Mouse (Mus musculus) macrophage (primary cell): ENCODE data around the gene Tshz3. TPM values are rescaled to one million over a fixed set of nuclear protein-coding genes. Genes with fewer than 3 reads are reported as not detected.

ENCODE experiments used
- H3K27ac ChIP-seq: fragments of 350-480 bp; formaldehyde crosslinking; 2 replicates; pipeline ENCODE4 v1.9.0; 2021
- H3K36me3 ChIP-seq: fragments of 350-480 bp; formaldehyde crosslinking; 2 replicates; pipeline ENCODE4 v1.9.0; 2021; ENCODE audit errors: inconsistent target
- H3K4me3 ChIP-seq: fragments of 350-480 bp; formaldehyde crosslinking; 2 replicates; pipeline ENCODE4 v1.9.0; 2021; ENCODE audit errors: inconsistent target
- H3K79me2 ChIP-seq: fragments of 350-480 bp; formaldehyde crosslinking; 2 replicates; pipeline ENCODE4 v1.9.0; 2021; ENCODE audit errors: inconsistent target
- whole genome bisulfite sequencing: methylation state at CpG from one replicate; pipeline ENCODE4 v1.1.7; 2026; ENCODE audit warnings: inconsistent platforms; ENCODE audit not compliant: missing documents; 5-methylcytosine and 5-hydroxymethylcytosine counted together
- polyA plus RNA-seq: library from polyadenylated mRNA; stranded (reverse); fragments of 250-400 nt; gene quantifications from 3 replicates; pipeline ENCODE4 v1.2.4, GENCODE M21; 2018; ENCODE audit warnings: inconsistent platforms

The Tshz3 gene
- polyA plus RNA-seq, 1 experiment from 2014 or later: not detected

- Histone ChIP-seq H3K27ac (no peak overlapping the region), H3K79me2 (no peaks in the 10 kb centered on the region), H3K36me3 (no peaks in the 10 kb centered on the region), H3K4me3 (no peak overlapping the region)
- WGBS: 90% methylated on average over 3 of the region's 3 CpGs
Observed at GRCm38 (mm10) chr7:36708823-36709222, 10.9 kb downstream of the Tshz3 start.

- no peak overlapping the region for H3K27ac ChIP-seq
- H3K4me3 ChIP-seq: no peak overlapping the region
- H3K36me3 ChIP-seq: no peaks in the 10 kb centered on the region
- no peaks in the 10 kb centered on the region for H3K79me2 ChIP-seq
- 29% methylated on average over 2 of the region's 2 CpGs for WGBS
Observed at GRCm38 (mm10) chr7:36709239-36709638, 11.3 kb downstream of the Tshz3 start.

- Histone ChIP-seq H3K79me2 (no peaks in the 10 kb centered on the region), H3K36me3 (no peaks in the 10 kb centered on the region), H3K27ac (no peak overlapping the region), H3K4me3 (no peak overlapping the region)
- 91% methylated on average over 12 of the region's 12 CpGs for WGBS
Observed at GRCm38 (mm10) chr7:36709974-36710373, 12.1 kb downstream of the Tshz3 start.

GRCm38 (mm10) chr7:36710387-36710786 lies 12.5 kb downstream of the Tshz3 start:
- Histone ChIP-seq H3K27ac (no peak overlapping the region), H3K4me3 (no peak overlapping the region), H3K36me3 (no peaks in the 10 kb centered on the region), H3K79me2 (no peaks in the 10 kb centered on the region)
- WGBS: 92% methylated on average over 6 of the region's 6 CpGs

- Histone ChIP-seq H3K4me3 (no peak overlapping the region), H3K27ac (no peak overlapping the region), H3K36me3 (no peaks in the 10 kb centered on the region), H3K79me2 (no peaks in the 10 kb centered on the region)
- 82% methylated on average over 2 of the region's 2 CpGs for WGBS
Observed at GRCm38 (mm10) chr7:36711766-36712165, 13.8 kb downstream of the Tshz3 start.

- WGBS: 96% methylated on average over 7 of the region's 7 CpGs
- H3K36me3 ChIP-seq: no peaks in the 10 kb centered on the region
Observed at GRCm38 (mm10) chr7:36714323-36714722, 16.4 kb downstream of the Tshz3 start.

GRCm38 (mm10) chr7:36717192-36717591 lies 19.3 kb downstream of the Tshz3 start:
- Histone ChIP-seq H3K4me3 (no peak overlapping the region), H3K36me3 (no peaks in the 10 kb centered on the region), H3K27ac (no peak overlapping the region), H3K79me2 (no peaks in the 10 kb centered on the region)
- 86% methylated on average over 6 of the region's 6 CpGs for WGBS

More at GRCm38 (mm10) chr7:36714323-36714722, 16.4 kb downstream of the Tshz3 start:
- Histone ChIP-seq H3K4me3 (no peak overlapping the region), H3K79me2 (no peaks in the 10 kb centered on the region), H3K27ac (no peak overlapping the region)

GRCm38 (mm10) chr7:36720830-36721229 lies 22.9 kb downstream of the Tshz3 start:
- no peak overlapping the region for H3K4me3 ChIP-seq
- WGBS: 90% methylated on average over 9 of the region's 9 CpGs
- H3K27ac ChIP-seq: no peak overlapping the region
- no peaks in the 10 kb centered on the region for H3K36me3 ChIP-seq
- H3K79me2 ChIP-seq: no peaks in the 10 kb centered on the region

GRCm38 (mm10) chr7:36736303-36737050 lies 38.6 kb downstream of the Tshz3 start:
- H3K79me2 ChIP-seq: no peaks in the 10 kb centered on the region
- no peaks in the 10 kb centered on the region for H3K36me3 ChIP-seq
- no peak overlapping the region for H3K27ac ChIP-seq
- 89% methylated on average over 14 of the region's 14 CpGs for WGBS
- H3K4me3 ChIP-seq: no peak overlapping the region

- Histone ChIP-seq H3K27ac (no peak overlapping the region), H3K4me3 (no peak overlapping the region), H3K79me2 (no peaks in the 10 kb centered on the region), H3K36me3 (no peaks in the 10 kb centered on the region)
- WGBS: 92% methylated on average over 2 of the region's 2 CpGs
Observed at GRCm38 (mm10) chr7:36751480-36751879, 53.6 kb downstream of the Tshz3 start.

- Histone ChIP-seq H3K79me2 (no peaks in the 10 kb centered on the region), H3K27ac (no peak overlapping the region), H3K4me3 (no peak overlapping the region), H3K36me3 (no peaks in the 10 kb centered on the region)
- 89% methylated on average over 8 of the region's 8 CpGs for WGBS
Observed at GRCm38 (mm10) chr7:36767501-36768092, 69.7 kb downstream of the Tshz3 start.

GRCm38 (mm10) chr7:36773086-36773485 lies 75.2 kb downstream of the Tshz3 start:
- Histone ChIP-seq H3K4me3 (no peak overlapping the region), H3K27ac (no peak overlapping the region), H3K79me2 (no peaks in the 10 kb centered on the region), H3K36me3 (no peaks in the 10 kb centered on the region)
- 88% methylated on average over 7 of the region's 7 CpGs for WGBS

- 87% methylated on average over 3 of the region's 4 CpGs for WGBS
- no peak overlapping the region for H3K4me3 ChIP-seq
- no peaks in the 10 kb centered on the region for H3K36me3 ChIP-seq
- no peaks in the 10 kb centered on the region for H3K79me2 ChIP-seq
- no peak overlapping the region for H3K27ac ChIP-seq
Observed at GRCm38 (mm10) chr7:36776956-36777355, 79.0 kb downstream of the Tshz3 start.

- 91% methylated on average over 11 of the region's 11 CpGs for WGBS
- no peak overlapping the region for H3K27ac ChIP-seq
- no peaks in the 10 kb centered on the region for H3K79me2 ChIP-seq
- H3K4me3 ChIP-seq: no peak overlapping the region
- no peaks in the 10 kb centered on the region for H3K36me3 ChIP-seq
Observed at GRCm38 (mm10) chr7:36778456-36778855, 80.5 kb downstream of the Tshz3 start.

- 75% methylated on average over 4 of the region's 4 CpGs for WGBS
- H3K4me3 ChIP-seq: no peak overlapping the region
- H3K36me3 ChIP-seq: no peaks in the 10 kb centered on the region
- H3K79me2 ChIP-seq: no peaks in the 10 kb centered on the region
- H3K27ac ChIP-seq: no peak overlapping the region
Observed at GRCm38 (mm10) chr7:36784243-36784773, 86.4 kb downstream of the Tshz3 start.
